Comparison of ENCODE assay signal across 18 mouse cellular contexts in the genomic region with DNA sequence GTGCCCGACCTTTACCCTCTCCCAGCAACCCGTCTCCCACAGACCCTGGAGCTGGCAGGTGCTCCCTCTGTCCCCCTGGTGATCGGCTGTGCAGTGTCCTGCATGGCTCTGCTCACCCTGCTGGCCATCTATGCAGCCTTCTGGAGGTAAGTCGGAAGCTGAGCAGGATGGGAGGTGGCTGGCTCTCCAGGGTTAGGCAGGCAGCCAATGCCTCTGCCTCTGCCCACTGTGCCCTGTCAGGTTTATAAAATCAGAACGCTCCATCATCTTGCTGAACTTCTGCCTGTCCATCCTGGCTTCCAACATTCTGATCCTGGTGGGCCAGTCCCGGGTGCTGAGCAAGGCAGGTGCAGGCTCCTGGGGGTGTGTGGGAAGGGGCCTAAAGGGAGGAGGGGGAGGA. TPM values are rescaled to one million over a fixed set of nuclear protein-coding genes. Genes with fewer than 3 reads are reported as not detected.
"Had no signal": no experiment of that assay in that cellular context is flagged by ENCODE, and none has a peak within 500 bp of the region (broad histone marks: within the 10 kb centered on the region; RNA-seq: fewer than 3 reads in every experiment).

No protein-coding gene starts in this region.

- DNase-seq: liver, postnatal 0 days; lung, adult 2 months; lung, postnatal 14 days; lung, postnatal 36 days; right cerebral cortex, postnatal 14 days; thymus, adult 2 months; thymus, postnatal 25 days; thymus, postnatal 4 days had no signal

- H3K27ac ChIP-seq: lung, embryonic 15.5 days; macrophage; midbrain, embryonic 13.5 days; midbrain, embryonic 15.5 days; neural tube, embryonic 12.5 days; stomach, embryonic 15.5 days; stomach, postnatal 0 days had no signal

- H3K4me3 ChIP-seq: lung, embryonic 15.5 days; midbrain, embryonic 13.5 days; midbrain, embryonic 15.5 days; neural tube, embryonic 12.5 days; stomach, embryonic 15.5 days had no signal

RNA-seq across cellular contexts. Expression of a gene that starts 27.6 kb away (rescaled TPM):
- total RNA-seq: megakaryocyte progenitor cell, adult 5-6 weeks; monocyte, adult 5-6 weeks; neutrophil, adult 5-6 weeks had no signal

RNA-seq across cellular contexts. Expression of a gene that starts 35.4 kb away (rescaled TPM):
- total RNA-seq: monocyte, adult 5-6 weeks; neutrophil, adult 5-6 weeks had no signal
